Mouse (Mus musculus) C2C12 (cell line): ENCODE data around the gene Paics. TPM values are rescaled to one million over a fixed set of nuclear protein-coding genes. Genes with fewer than 3 reads are reported as not detected.
A peak's percentile ranks its signal among the peaks of the same experiment; 100 is the strongest.

Experiments used
- H3K27me3 ChIP-seq: one replicate; pipeline ENCODE4 v1.6.1; 2011; ENCODE audit not compliant: control insufficient read depth, insufficient read depth, insufficient read length
- H3K36me3 ChIP-seq: one replicate; pipeline ENCODE4 v1.6.1; 2011; ENCODE audit not compliant: control insufficient read depth, insufficient read depth
- H3K4me3 ChIP-seq: one replicate; pipeline ENCODE4 v1.5.1; 2011; ENCODE audit warnings: mild to moderate bottlenecking, control low read depth; ENCODE audit not compliant: poor library complexity, insufficient read depth, severe bottlenecking
- H3K79me2 ChIP-seq: one replicate; pipeline ENCODE4 v1.6.1; 2011; ENCODE audit not compliant: control insufficient read depth, insufficient read depth
- H3K79me3 ChIP-seq: one replicate; pipeline ENCODE4 v1.6.1; 2011; ENCODE audit warnings: low read depth, control low read depth
- H3ac ChIP-seq: one replicate; pipeline ENCODE3; 2011; ENCODE audit warnings: low read depth; ENCODE audit not compliant: control insufficient read depth, insufficient read length
- CEBPB ChIP-seq: IDR thresholded peaks from one replicate; pipeline ENCODE4 v1.6.1; 2011; ENCODE audit warnings: low read depth, mild to moderate bottlenecking, control low read depth, moderate library complexity
- CTCF ChIP-seq: IDR thresholded peaks from one replicate; pipeline ENCODE4 v1.5.1; 2011; ENCODE audit not compliant: control insufficient read depth, insufficient read depth, insufficient read length
- FOSL1 ChIP-seq: IDR thresholded peaks from one replicate; pipeline ENCODE4 v1.8.0; 2011; ENCODE audit warnings: mild to moderate bottlenecking, low read length; ENCODE audit not compliant: poor library complexity, insufficient read depth, severe bottlenecking
- MAX ChIP-seq: IDR thresholded peaks from one replicate; pipeline ENCODE4 v1.6.1; 2011; ENCODE audit warnings: mild to moderate bottlenecking, control low read depth
- MYOD1 ChIP-seq: IDR thresholded peaks from one replicate; pipeline ENCODE4 v1.6.1; 2011; ENCODE audit warnings: low read depth; ENCODE audit not compliant: control insufficient read depth, insufficient read length
- MYOG ChIP-seq: IDR thresholded peaks from one replicate; pipeline ENCODE4 v1.6.1; 2011; ENCODE audit not compliant: control insufficient read depth, insufficient read length; ENCODE audit errors: extremely low read depth
- USF1 ChIP-seq: IDR thresholded peaks from one replicate; pipeline ENCODE4 v1.6.1; 2011; ENCODE audit warnings: low read depth, mild to moderate bottlenecking, control low read depth, moderate library complexity
- polyA plus RNA-seq: library from polyadenylated mRNA; unstranded; fragments of >200 nt; fragmentation: generic; extraction: Trizol; gene quantifications from one replicate; pipeline ENCODE4 v1.2.1, GENCODE M21; 2012; ENCODE audit warnings: missing spikeins

Paics gene
- polyA plus RNA-seq, 1 experiment = 115 TPM

DNA sequence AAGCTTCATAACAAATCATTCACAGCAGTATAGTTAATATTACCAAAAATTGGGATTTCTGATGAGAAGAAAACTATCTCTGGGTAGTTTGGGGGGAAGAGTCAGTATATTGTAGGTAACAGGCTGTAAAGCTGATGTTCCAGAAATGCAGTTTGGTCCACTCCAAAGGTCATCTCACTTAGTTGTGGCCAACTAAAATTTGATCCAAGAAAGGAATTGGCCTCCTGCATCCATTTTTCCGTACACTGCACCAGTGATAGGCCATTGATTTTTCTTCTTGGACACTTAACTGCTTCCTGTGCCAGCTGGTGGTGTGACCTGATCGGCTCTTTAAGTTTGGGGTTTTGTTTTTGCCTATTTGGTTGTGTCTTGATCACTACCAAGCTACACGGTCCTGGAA is 2.7 kb downstream of the Paics start:
- Histone ChIP-seq H3K27me3 (no peaks in the 10 kb centered on the region), H3K36me3 (peaks cover 36% of the 10 kb centered on the region)

DNA sequence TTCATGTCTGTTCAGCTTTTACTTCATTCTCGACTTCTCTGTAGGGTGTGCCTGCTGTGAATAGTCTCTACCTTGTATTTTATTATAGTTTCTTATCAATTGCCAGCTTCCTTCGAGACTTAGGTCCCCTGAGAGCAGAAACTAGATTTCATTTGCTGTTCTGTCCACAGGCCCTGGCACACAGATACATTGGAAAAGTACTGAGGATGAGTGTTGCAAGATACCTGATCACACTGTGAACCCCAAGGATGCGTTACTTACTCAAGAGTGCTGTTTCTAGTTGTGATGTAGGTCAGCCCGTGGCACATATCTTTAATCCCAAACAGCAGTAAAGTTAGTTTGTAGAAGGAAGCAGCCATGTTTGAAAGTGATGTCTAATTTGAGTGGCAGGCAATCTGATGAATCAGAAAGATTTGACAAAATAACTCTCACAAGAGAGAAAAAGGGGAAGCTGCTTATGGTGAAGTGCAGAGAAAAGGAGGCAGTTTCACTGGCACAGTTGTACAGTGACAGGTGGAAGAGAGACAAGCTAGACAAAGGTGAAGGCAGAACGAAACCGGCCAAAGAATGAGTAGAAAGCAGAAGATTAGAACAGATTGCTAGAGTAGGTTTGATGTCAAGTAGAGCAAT is 3.3 kb downstream of the Paics start:
- TF ChIP-seq CEBPB = no peak
- Histone ChIP-seq H3ac (no peak overlapping the region), H3K27me3 (no peaks in the 10 kb centered on the region), H3K4me3 (no peak overlapping the region), H3K79me3 (peaks cover 53% of the 10 kb centered on the region), H3K79me2 (peaks cover 87% of the 10 kb centered on the region), H3K36me3 (peaks cover 41% of the 10 kb centered on the region)

More for the DNA sequence above, 2.7 kb downstream of the Paics start:
- TF ChIP-seq MAX (no peak), CEBPB (no peak), MYOD1 (no peak), USF1 (no peak), MYOG (no peak), FOSL1 (no peak), CTCF (no peak)
- Histone ChIP-seq H3K4me3 (no peak overlapping the region), H3K79me2 (peaks cover 87% of the 10 kb centered on the region), H3ac (no peak overlapping the region), H3K79me3 (peaks cover 58% of the 10 kb centered on the region)

DNA sequence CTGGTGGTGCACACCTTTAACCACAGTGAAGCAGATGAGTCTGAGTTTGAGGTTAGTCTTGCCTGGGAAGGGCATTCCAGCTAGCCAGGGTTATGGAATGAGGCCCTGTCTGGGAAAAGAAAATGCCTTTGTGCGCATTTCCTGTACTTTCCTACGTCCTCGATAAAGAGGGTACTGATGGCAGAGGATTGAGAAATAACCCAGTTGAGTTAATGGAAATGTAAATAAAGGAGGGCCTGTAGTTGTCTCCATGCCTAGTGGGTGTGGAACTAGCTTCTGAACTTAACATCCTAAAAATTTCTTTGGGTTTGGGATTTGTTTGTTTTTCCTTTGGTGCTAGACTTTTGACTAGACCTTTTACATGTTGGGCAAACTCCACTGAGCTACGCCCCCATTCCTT is 4.4 kb downstream of the Paics start:
- H3K27me3 ChIP-seq = no peaks in the 10 kb centered on the region
- H3K79me3 ChIP-seq = peaks cover 49% of the 10 kb centered on the region
- H3K36me3 ChIP-seq = peaks cover 52% of the 10 kb centered on the region
- no peak overlapping the region for H3K4me3 ChIP-seq
- H3ac ChIP-seq = no peak overlapping the region
- H3K79me2 ChIP-seq = peaks cover 84% of the 10 kb centered on the region
- no peak for TF ChIP-seq MYOD1
- no peak for TF ChIP-seq MYOG
- no peak for TF ChIP-seq FOSL1
- no peak for TF ChIP-seq CTCF

DNA sequence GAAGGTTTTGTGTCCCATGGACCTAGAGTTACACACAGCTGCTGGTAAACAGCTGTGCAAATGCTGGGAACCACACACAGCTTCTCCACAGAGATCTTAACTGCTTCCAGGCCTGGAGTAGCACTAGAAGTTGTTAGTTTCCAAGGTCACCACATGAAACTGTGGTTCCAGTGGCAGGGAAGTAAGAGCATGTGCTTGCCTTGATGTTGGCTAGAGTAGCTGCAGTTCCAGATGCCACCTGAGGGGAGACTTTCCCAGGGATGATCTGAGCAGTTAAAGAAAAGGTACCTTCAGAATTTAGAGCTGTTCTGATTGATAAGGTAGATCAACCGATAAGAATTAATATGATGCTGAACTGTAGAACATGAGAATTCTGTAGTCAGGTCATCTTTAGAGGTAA is 6.8 kb downstream of the Paics start:
- H3K36me3 ChIP-seq = peaks cover 72% of the 10 kb centered on the region
- H3K79me3 ChIP-seq = peaks cover 40% of the 10 kb centered on the region
- TF ChIP-seq CEBPB (no peak), MYOG (no peak), USF1 (no peak)
- H3K79me2 ChIP-seq = peaks cover 70% of the 10 kb centered on the region
- H3K27me3 ChIP-seq = no peaks in the 10 kb centered on the region
- H3ac ChIP-seq = no peak overlapping the region
- H3K4me3 ChIP-seq = no peak overlapping the region

DNA sequence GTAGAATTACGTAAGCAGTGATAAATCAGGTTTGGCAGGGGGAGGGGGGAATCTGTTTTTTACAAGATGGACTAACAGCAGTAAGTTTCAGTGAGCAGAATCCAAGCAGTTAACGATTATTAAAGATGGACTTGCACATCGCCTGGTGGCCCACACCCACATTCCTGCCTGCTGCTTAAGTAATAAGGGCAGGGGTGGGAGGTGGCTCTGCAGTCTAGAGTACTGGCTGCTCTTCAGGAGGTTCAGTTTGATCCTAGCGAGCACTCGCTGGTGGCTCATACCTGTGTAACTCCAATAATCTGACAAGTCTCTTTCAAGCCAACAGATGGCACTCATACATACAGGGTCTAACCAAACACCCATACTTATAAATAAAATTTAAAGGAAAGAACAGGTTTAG is 8.5 kb downstream of the Paics start:
- peaks cover 77% of the 10 kb centered on the region for H3K36me3 ChIP-seq
- H3K79me2 ChIP-seq = peaks cover 54% of the 10 kb centered on the region
- H3K27me3 ChIP-seq = no peaks in the 10 kb centered on the region
- H3K4me3 ChIP-seq = no peak overlapping the region
- TF ChIP-seq CEBPB (no peak), MAX (no peak), MYOD1 (no peak), MYOG (no peak), USF1 (no peak), CTCF (no peak), FOSL1 (no peak)
- no peak overlapping the region for H3ac ChIP-seq
- peaks cover 24% of the 10 kb centered on the region for H3K79me3 ChIP-seq

DNA sequence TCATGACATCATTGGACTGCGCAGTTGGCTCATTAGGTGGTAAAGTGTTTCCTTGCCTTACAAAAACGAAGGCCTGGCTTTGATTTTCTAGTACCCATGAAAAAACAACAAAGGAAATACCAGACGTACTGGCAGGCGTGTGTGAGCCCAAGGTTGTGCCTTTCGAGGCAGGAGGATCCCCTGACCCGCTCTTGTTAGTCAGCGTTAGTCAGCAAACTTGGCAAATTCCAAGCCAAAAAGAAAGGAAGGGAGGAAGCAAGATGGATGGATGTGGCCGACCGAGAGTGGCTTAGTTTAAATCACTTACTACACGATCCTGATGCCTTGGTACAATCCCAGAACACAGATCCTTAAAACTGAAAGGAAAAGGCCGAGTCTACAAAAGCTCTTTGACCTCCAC is 11.4 kb downstream of the Paics start:
- Histone ChIP-seq H3K27me3 (no peaks in the 10 kb centered on the region), H3K4me3 (no peak overlapping the region), H3K36me3 (peaks cover 87% of the 10 kb centered on the region), H3K79me2 (peaks cover 32% of the 10 kb centered on the region), H3K79me3 (peaks cover 12% of the 10 kb centered on the region), H3ac (no peak overlapping the region)
- peak; percentile 49 for TF ChIP-seq FOSL1
- TF ChIP-seq USF1 = no peak
- no peak for TF ChIP-seq MYOD1

DNA sequence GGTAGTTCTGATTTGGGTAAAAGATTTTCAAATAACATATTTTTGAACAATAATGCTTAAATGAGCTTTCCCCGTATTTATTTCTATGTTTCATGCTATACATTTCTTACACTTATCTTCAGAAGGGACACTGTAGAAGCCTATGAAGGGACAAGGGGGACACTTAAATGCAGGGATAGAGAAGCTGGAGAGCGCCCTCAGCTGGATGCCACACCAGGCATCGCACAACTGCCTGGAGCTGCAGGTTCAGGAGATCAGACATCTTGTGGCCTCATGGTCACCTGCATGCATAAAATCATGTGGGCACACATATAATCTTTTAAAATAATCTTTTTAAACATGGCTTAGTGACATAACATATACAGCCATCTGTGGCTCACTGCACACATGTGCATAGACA is 13.5 kb downstream of the Paics start:
- Histone ChIP-seq H3ac (no peak overlapping the region), H3K4me3 (no peak overlapping the region), H3K36me3 (peaks cover 88% of the 10 kb centered on the region), H3K79me3 (peaks cover 9% of the 10 kb centered on the region), H3K79me2 (peaks cover 13% of the 10 kb centered on the region), H3K27me3 (no peaks in the 10 kb centered on the region)
- no peak for TF ChIP-seq USF1
- no peak for TF ChIP-seq MAX
- TF ChIP-seq MYOG = no peak
- no peak for TF ChIP-seq MYOD1
- no peak for TF ChIP-seq FOSL1
- TF ChIP-seq CTCF = no peak
- no peak for TF ChIP-seq CEBPB
